Mouse (Mus musculus): Measurements from ENCODE around the gene Vmn1r20. TPM values are rescaled to one million over a fixed set of nuclear protein-coding genes. Genes with fewer than 3 reads are reported as not detected.
"Not testable (repeated sequence)": the region's sequence is repeated elsewhere in the genome, so short reads cannot be mapped to it uniquely, and the experiment has no call there.

The Vmn1r20 gene
- polyA plus RNA-seq (2016; fragmentation: Nextera tagmentation; extraction: Ambion mirVana) = not detected in 2 replicates

- no peak for DNase-seq (ENCODE audit: low spot score)
- 81% methylated on average over 1 of the region's 1 CpGs for WGBS
- no peak within 1 kb of the TSS for H3K27ac ChIP-seq (replicated peaks)
- no peaks in the 10 kb centered on the region for H3K27me3 ChIP-seq (replicated peaks; ENCODE audit: low read depth, poor library complexity, severe bottlenecking)
- H3K36me3 ChIP-seq (replicated peaks) = no peaks in the 10 kb centered on the region
- H3K4me3 ChIP-seq = no peak within 1 kb of the TSS
- no peaks in the 10 kb centered on the region for H3K9me3 ChIP-seq
- H3K4me1 ChIP-seq = no peaks in the 10 kb centered on the region
These were observed at the start of gene Vmn1r20 for GRCm38 (mm10) chr6:57428630-57429029. TSS of gene Vmn1r20 (plus strand) at chr6:57428930.

GRCm38 (mm10) chr6:57395683-57396082 is 33.0 kb upstream of the Vmn1r20 start, which contains the start of gene Vmn1r18:
TSS of gene Vmn1r18 (minus strand) at chr6:57395783.
- no peaks in the 10 kb centered on the region for H3K27me3 ChIP-seq (replicated peaks; ENCODE audit: low read depth, poor library complexity, severe bottlenecking)
- no peaks in the 10 kb centered on the region for H3K36me3 ChIP-seq (replicated peaks)
- H3K9me3 ChIP-seq = no peaks in the 10 kb centered on the region
- no peak within 1 kb of the TSS for H3K27ac ChIP-seq (replicated peaks)
- H3K4me3 ChIP-seq = no peak within 1 kb of the TSS
- DNase-seq (ENCODE audit: low spot score) = no peak
- H3K4me1 ChIP-seq = no peaks in the 10 kb centered on the region

- H3K36me3 ChIP-seq (replicated peaks); DNase-seq (ENCODE audit: low spot score); H3K27me3 ChIP-seq (replicated peaks; ENCODE audit: low read depth, poor library complexity, severe bottlenecking); H3K9me3 ChIP-seq; H3K4me1 ChIP-seq; H3K4me3 ChIP-seq; H3K27ac ChIP-seq (replicated peaks): not testable (repeated sequence)
- WGBS = 73% methylated on average over 3 of the region's 3 CpGs
These were observed 25.2 kb upstream of the Vmn1r20 start, which contains the start of gene Vmn1r19 for GRCm38 (mm10) chr6:57403480-57403879. TSS of gene Vmn1r19 (plus strand) at chr6:57403780.

- no peak overlapping the region for H3K27ac ChIP-seq (replicated peaks)
- no peak overlapping the region for H3K4me3 ChIP-seq
- H3K4me1 ChIP-seq = no peaks in the 10 kb centered on the region
- no peaks in the 10 kb centered on the region for H3K27me3 ChIP-seq (replicated peaks; ENCODE audit: low read depth, poor library complexity, severe bottlenecking)
- H3K36me3 ChIP-seq (replicated peaks) = no peaks in the 10 kb centered on the region
- no peak for DNase-seq (ENCODE audit: low spot score)
- H3K9me3 ChIP-seq = no peaks in the 10 kb centered on the region
- 81% methylated on average over 1 of the region's 1 CpGs for WGBS
These were observed 2.5 kb downstream of the Vmn1r20 start for GRCm38 (mm10) chr6:57431196-57431595.

GRCm38 (mm10) chr6:57468161-57468560 is 39.4 kb downstream of the Vmn1r20 start:
- H3K27me3 ChIP-seq (replicated peaks; ENCODE audit: low read depth, poor library complexity, severe bottlenecking); H3K27ac ChIP-seq (replicated peaks); H3K36me3 ChIP-seq (replicated peaks); H3K4me3 ChIP-seq; H3K4me1 ChIP-seq; H3K9me3 ChIP-seq; DNase-seq (ENCODE audit: low spot score): not testable (repeated sequence)
- 14% methylated on average over 3 of the region's 3 CpGs for WGBS

Other genes with a start within 250 kb of the Vmn1r20 start
- gene Vmn1r13, start 225.6 kb upstream of the Vmn1r20 start, polyA plus RNA-seq (2016; fragmentation: Nextera tagmentation; extraction: Ambion mirVana) = not detected in 2 replicates
- gene Vmn1r14, start 197.2 kb upstream of the Vmn1r20 start, polyA plus RNA-seq (2016; fragmentation: Nextera tagmentation; extraction: Ambion mirVana) = not detected in 2 replicates
- gene Vmn1r15, start 171.0 kb upstream of the Vmn1r20 start, polyA plus RNA-seq (2016; fragmentation: Nextera tagmentation; extraction: Ambion mirVana) = not detected in 2 replicates
- gene Vmn1r16, start 99.4 kb upstream of the Vmn1r20 start, polyA plus RNA-seq (2016; fragmentation: Nextera tagmentation; extraction: Ambion mirVana) = not detected in 2 replicates
- gene Vmn1r17, start 65.2 kb upstream of the Vmn1r20 start, polyA plus RNA-seq (2016; fragmentation: Nextera tagmentation; extraction: Ambion mirVana) = not detected in 2 replicates
- gene Vmn1r18, start 33.1 kb upstream of the Vmn1r20 start, polyA plus RNA-seq (2016; fragmentation: Nextera tagmentation; extraction: Ambion mirVana) = not detected in 2 replicates
- not detected in 2 replicates for gene Vmn1r19, start 25.1 kb upstream of the Vmn1r20 start, polyA plus RNA-seq (2016; fragmentation: Nextera tagmentation; extraction: Ambion mirVana)
- 3.9 and 4.8 TPM in 2 replicates for gene Ppm1k, start 106.5 kb downstream of the Vmn1r20 start, polyA plus RNA-seq (2016; fragmentation: Nextera tagmentation; extraction: Ambion mirVana)
- 3.1 and 3.2 TPM in 2 replicates for gene Herc6, start 152.1 kb downstream of the Vmn1r20 start, polyA plus RNA-seq (2016; fragmentation: Nextera tagmentation; extraction: Ambion mirVana)